ENCODE assay signal across 20 mouse cellular contexts in genomic region chr13:75714407-75714806, GRCm38 (mm10). TPM values are rescaled to one million over a fixed set of nuclear protein-coding genes. Genes with fewer than 3 reads are reported as not detected.
A peak's percentile ranks its signal among the peaks of the same experiment; 100 is the strongest.
DNase-seq lines count a peak whose midpoint lies in the region; ATAC-seq and TF ChIP-seq lines count a peak whose summit lies in the region.
"Had no signal": no experiment of that assay in that cellular context is flagged by ENCODE, and none has a peak within 500 bp of the region (broad histone marks: within the 10 kb centered on the region; RNA-seq: fewer than 3 reads in every experiment).

No protein-coding gene starts in this region.

- no peak overlapping the region for H3K27ac ChIP-seq in kidney, adult 2 months (ENCODE audit: insufficient read depth, low read depth, low read length)
- no peak overlapping the region for H3K27ac ChIP-seq in kidney, embryonic 15.5 days
- H3K27ac ChIP-seq in embryonic fibroblast, embryonic 13.5 days (ENCODE audit: insufficient read depth, low read length): peak overlapping the region; percentile 76
- H3K27ac ChIP-seq in liver, embryonic 13.5 days: peak overlapping the region; percentile 86
- 0 out of 2 replicates have a peak overlapping the region, but pooled peaks have one; percentile 12 for H3K27ac ChIP-seq in liver, postnatal 0 days (ENCODE audit: low read depth)
- H3K27ac ChIP-seq: embryonic facial prominence, embryonic 12.5 days; hindbrain, embryonic 10.5 days; hindbrain, embryonic 14.5 days had no signal

- no peak for ATAC-seq in kidney, embryonic 15.5 days (replicated peaks; ENCODE audit: low FRiP score)
- ATAC-seq in liver, embryonic 13.5 days (ENCODE audit: low read depth): no peak
- ATAC-seq in liver, postnatal 0 days: no peak
- no peak for ATAC-seq in cerebellum, adult (ENCODE audit: insufficient number of reproducible peaks, low FRiP score, low TSS enrichment)
- ATAC-seq: activated CD4-positive, CD25-positive, alpha-beta regulatory T cell, adult 4 months; forebrain, embryonic 16.5 days; Patski had no signal

- 47% methylated on average over 6 of the region's 6 CpGs for WGBS in kidney, adult 2 months
- WGBS in kidney, embryonic 15.5 days: 88% methylated on average over 6 of the region's 6 CpGs
- 81% methylated on average over 6 of the region's 6 CpGs for WGBS in liver, embryonic 13.5 days (ENCODE audit: insufficient replicate concordance)
- 89% methylated on average over 6 of the region's 6 CpGs for WGBS in liver, postnatal 0 days (ENCODE audit: insufficient replicate concordance)

- no peak for TF ChIP-seq EP300 in liver, postnatal 0 days (IDR thresholded peaks at IDR 0.05; ENCODE audit: low read depth)

- no peak for TF ChIP-seq POLR2A in kidney, adult 2 months (IDR thresholded peaks at IDR 0.05; ENCODE audit: low read depth, low read length)
- no peak for TF ChIP-seq POLR2A in embryonic fibroblast, embryonic 13.5 days (IDR thresholded peaks at IDR 0.05; ENCODE audit: low read depth, low read length)

- TF ChIP-seq CTCF in kidney, adult 2 months (conservative IDR thresholded peaks at IDR 0.05; ENCODE audit: insufficient read depth, insufficient read length, low read depth, low read length): no peak
- TF ChIP-seq CTCF in embryonic fibroblast, embryonic 13.5 days (IDR thresholded peaks at IDR 0.05; ENCODE audit: borderline replicate concordance, insufficient read depth, low read length): no peak
- TF ChIP-seq CTCF in liver, postnatal 0 days (IDR thresholded peaks at IDR 0.05; ENCODE audit: low read depth): no peak

- DNase-seq in kidney, adult 2 months: peak; percentile 46
- DNase-seq in liver, embryonic 13.5 days: no peak
- no peak for DNase-seq in liver, postnatal 0 days
- DNase-seq in frontal cortex, postnatal 25 days (ENCODE audit: low spot score in 2 of 2): no peak
- DNase-seq: adrenal gland, adult 2 months; adrenal gland, postnatal 36 days; cerebellum, adult 11 months; cerebellum, adult 9-10 months; cerebellum, postnatal 25 days; gastrocnemius, postnatal 25 days had no signal

- H3K9me3 ChIP-seq in kidney, embryonic 15.5 days (replicated peaks): no peaks in the 10 kb centered on the region
- no peaks in the 10 kb centered on the region for H3K9me3 ChIP-seq in liver, embryonic 13.5 days (replicated peaks)
- H3K9me3 ChIP-seq in liver, postnatal 0 days (ENCODE audit: low read length): no peaks in the 10 kb centered on the region
- H3K9me3 ChIP-seq: embryonic facial prominence, embryonic 12.5 days; heart, embryonic 12.5 days; hindbrain, embryonic 10.5 days had no signal

- H3K27me3 ChIP-seq in kidney, adult 2 months (replicated peaks; ENCODE audit: control insufficient read depth, insufficient read depth, low read length): no peaks in the 10 kb centered on the region
- H3K27me3 ChIP-seq in kidney, embryonic 15.5 days: peaks cover 6% of the 10 kb centered on the region; the same call in 1 of the 2 replicates
- no peaks in the 10 kb centered on the region for H3K27me3 ChIP-seq in liver, embryonic 13.5 days
- no peaks in the 10 kb centered on the region for H3K27me3 ChIP-seq in liver, postnatal 0 days (ENCODE audit: insufficient read depth, low read length)
- H3K27me3 ChIP-seq: heart, embryonic 12.5 days; Patski had no signal

- H3K4me1 ChIP-seq in kidney, adult 2 months (ENCODE audit: control insufficient read depth, insufficient read depth, low read length): peaks cover 14% of the 10 kb centered on the region
- H3K4me1 ChIP-seq in kidney, embryonic 15.5 days: peaks cover 3% of the 10 kb centered on the region; the same call in 1 of the 2 replicates
- peaks cover 10% of the 10 kb centered on the region for H3K4me1 ChIP-seq in embryonic fibroblast, embryonic 13.5 days (ENCODE audit: control insufficient read depth, insufficient read depth, low read length)
- peaks cover 92% of the 10 kb centered on the region for H3K4me1 ChIP-seq in liver, embryonic 13.5 days (replicated peaks)
- H3K4me1 ChIP-seq in liver, postnatal 0 days (ENCODE audit: insufficient read depth): peaks cover 40% of the 10 kb centered on the region

- no peaks in the 10 kb centered on the region for H3K36me3 ChIP-seq in kidney, adult 2 months (ENCODE audit: control insufficient read depth, insufficient read depth, low read length)
- no peaks in the 10 kb centered on the region for H3K36me3 ChIP-seq in kidney, embryonic 15.5 days
- H3K36me3 ChIP-seq in liver, embryonic 13.5 days: peaks cover 24% of the 10 kb centered on the region
- no peaks in the 10 kb centered on the region for H3K36me3 ChIP-seq in liver, postnatal 0 days (replicated peaks; ENCODE audit: insufficient read depth, low read length)
- H3K36me3 ChIP-seq: embryonic facial prominence, embryonic 12.5 days; heart, embryonic 12.5 days; hindbrain, embryonic 10.5 days had no signal

- no peak overlapping the region for H3K4me3 ChIP-seq in kidney, adult 2 months (ENCODE audit: insufficient read depth, low read depth, low read length)
- no peak overlapping the region for H3K4me3 ChIP-seq in kidney, embryonic 15.5 days (replicated peaks)
- H3K4me3 ChIP-seq in embryonic fibroblast, embryonic 13.5 days (ENCODE audit: insufficient read depth, low read length): no peak overlapping the region
- peak overlapping the region; percentile 27 for H3K4me3 ChIP-seq in liver, embryonic 13.5 days (replicated peaks)
- no peak overlapping the region for H3K4me3 ChIP-seq in liver, postnatal 0 days (ENCODE audit: low read depth, low read length)
- H3K4me3 ChIP-seq: embryonic facial prominence, embryonic 12.5 days; heart, embryonic 12.5 days; hindbrain, embryonic 10.5 days had no signal

- no peak overlapping the region for H3K4me2 ChIP-seq in kidney, embryonic 15.5 days
- H3K4me2 ChIP-seq in liver, embryonic 13.5 days: peak overlapping the region; percentile 56
- 0 out of 2 replicates have a peak overlapping the region, but pooled peaks have one; percentile 27 for H3K4me2 ChIP-seq in liver, postnatal 0 days (ENCODE audit: low read depth, low read length)
- H3K4me2 ChIP-seq: embryonic facial prominence, embryonic 12.5 days; heart, embryonic 12.5 days; hindbrain, embryonic 14.5 days had no signal

- H3K9ac ChIP-seq in kidney, embryonic 15.5 days: no peak overlapping the region
- peak overlapping the region; percentile 61 for H3K9ac ChIP-seq in liver, embryonic 13.5 days
- H3K9ac ChIP-seq in liver, postnatal 0 days (replicated peaks): no peak overlapping the region
- H3K9ac ChIP-seq: embryonic facial prominence, embryonic 12.5 days; heart, embryonic 12.5 days; hindbrain, embryonic 14.5 days had no signal

RNA-seq across cellular contexts. Expression of gene Ell2, which starts 7.8 kb away (rescaled TPM):
- 6.3 and 8.2 TPM in 2 replicates for polyA plus RNA-seq in kidney, adult 2 months (2012; rRNA removed)
- polyA plus RNA-seq in kidney, embryonic 15.5 days (2015; fragmentation: Nextera tagmentation; extraction: Ambion mirVana): 4.7 and 5.2 TPM in 2 replicates
- polyA plus RNA-seq in embryonic fibroblast, embryonic 13.5 days (2011; ENCODE audit: insufficient read length, low read depth, missing spikeins): 67.4 and 80.7 TPM in 2 replicates
- 38.2 and 49.6 TPM in 2 replicates for polyA plus RNA-seq in liver, embryonic 13.5 days (2015; fragmentation: Nextera tagmentation; extraction: Ambion mirVana)
- 12.1 and 13.7 TPM in 2 replicates for polyA plus RNA-seq in liver, postnatal 0 days (2015; fragmentation: Nextera tagmentation; extraction: Ambion mirVana)

Comparison
In these comparisons a context has a peak if more than half of its experiments do, and no peak if none do; other contexts are left out.
1. H3K27ac ChIP-seq: peak in embryonic fibroblast, embryonic 13.5 days (single experiment), liver, embryonic 13.5 days (single experiment) and liver, postnatal 0 days (single experiment); none in kidney, adult 2 months (single experiment) and kidney, embryonic 15.5 days (single experiment).